Mouse (Mus musculus) splenic B cell, adult 2 months (primary cell): Measurements from ENCODE around the gene Gng10.
A peak's percentile ranks its signal among the peaks of the same experiment; 100 is the strongest.

Experiments
- DNase-seq: peaks from one replicate; pipeline ENCODE4 v3.0.0-alpha.2; 2011; ENCODE audit warnings: low read depth, low spot score
- H3K27me3 ChIP-seq: 2 replicates; pipeline ENCODE4 v1.6.1; 2012; ENCODE audit warnings: mild to moderate bottlenecking, low read length, moderate library complexity, mixed read lengths; ENCODE audit not compliant: control insufficient read depth, poor library complexity, insufficient read depth, severe bottlenecking
- H3K36me3 ChIP-seq: 2 replicates; pipeline ENCODE4 v1.6.1; 2012; ENCODE audit warnings: mild to moderate bottlenecking, low read length, moderate library complexity, mixed read lengths; ENCODE audit not compliant: control insufficient read depth, poor library complexity, insufficient read depth, severe bottlenecking

Gng10 gene

GRCm38 (mm10) chr4:59003806-59004200 is 31.1 kb upstream of the Gng10 start:
- H3K27me3 ChIP-seq: no peaks in the 10 kb centered on the region
- DNase-seq: no peak
- no peaks in the 10 kb centered on the region for H3K36me3 ChIP-seq

GRCm38 (mm10) chr4:59006211-59006610 is 28.7 kb upstream of the Gng10 start:
- Histone ChIP-seq H3K36me3 (no peaks in the 10 kb centered on the region), H3K27me3 (no peaks in the 10 kb centered on the region; the same call in 1 of the 2 replicates)
- no peak for DNase-seq

GRCm38 (mm10) chr4:59007016-59007415 is 27.9 kb upstream of the Gng10 start:
- DNase-seq: no peak
- Histone ChIP-seq H3K27me3 (no peaks in the 10 kb centered on the region; the same call in 1 of the 2 replicates), H3K36me3 (no peaks in the 10 kb centered on the region)

- no peaks in the 10 kb centered on the region; the same call in 1 of the 2 replicates for H3K27me3 ChIP-seq
- DNase-seq: no peak
Measured at GRCm38 (mm10) chr4:59007974-59008373, 26.9 kb upstream of the Gng10 start.

GRCm38 (mm10) chr4:59009186-59009585 is 25.7 kb upstream of the Gng10 start:
- peak; percentile 62 for DNase-seq
- Histone ChIP-seq H3K27me3 (no peaks in the 10 kb centered on the region; the same call in none of the 2 replicates), H3K36me3 (no peaks in the 10 kb centered on the region; the same call in 1 of the 2 replicates)

More at GRCm38 (mm10) chr4:59007974-59008373, 26.9 kb upstream of the Gng10 start:
- no peaks in the 10 kb centered on the region for H3K36me3 ChIP-seq

- peak; percentile 34 for DNase-seq
Measured at GRCm38 (mm10) chr4:59009696-59010095, 25.2 kb upstream of the Gng10 start.

GRCm38 (mm10) chr4:59011446-59011845 is 23.4 kb upstream of the Gng10 start:
- no peaks in the 10 kb centered on the region; the same call in 1 of the 2 replicates for H3K36me3 ChIP-seq
- H3K27me3 ChIP-seq: no peaks in the 10 kb centered on the region; the same call in none of the 2 replicates
- no peak for DNase-seq

More at GRCm38 (mm10) chr4:59009696-59010095, 25.2 kb upstream of the Gng10 start:
- no peaks in the 10 kb centered on the region; the same call in none of the 2 replicates for H3K27me3 ChIP-seq
- H3K36me3 ChIP-seq: no peaks in the 10 kb centered on the region; the same call in 1 of the 2 replicates

- DNase-seq: no peak
- no peaks in the 10 kb centered on the region; the same call in none of the 2 replicates for H3K27me3 ChIP-seq
- peaks cover 2% of the 10 kb centered on the region for H3K36me3 ChIP-seq
Measured at GRCm38 (mm10) chr4:59015181-59015580, 19.7 kb upstream of the Gng10 start.

- no peak for DNase-seq
Measured at GRCm38 (mm10) chr4:59016922-59017321, 18.0 kb upstream of the Gng10 start.

GRCm38 (mm10) chr4:59034325-59034917 is 467 bp upstream of the Gng10 start:
- peak; percentile 9 for DNase-seq
- Histone ChIP-seq H3K36me3 (peaks cover 1% of the 10 kb centered on the region; the same call in 1 of the 2 replicates), H3K27me3 (no peaks in the 10 kb centered on the region)

More at GRCm38 (mm10) chr4:59016922-59017321, 18.0 kb upstream of the Gng10 start:
- no peaks in the 10 kb centered on the region; the same call in 1 of the 2 replicates for H3K27me3 ChIP-seq
- H3K36me3 ChIP-seq: peaks cover 4% of the 10 kb centered on the region

GRCm38 (mm10) chr4:59035786-59036350 is 980 bp downstream of the Gng10 start:
- Histone ChIP-seq H3K27me3 (no peaks in the 10 kb centered on the region), H3K36me3 (peaks cover 1% of the 10 kb centered on the region; the same call in 1 of the 2 replicates)
- no peak for DNase-seq

GRCm38 (mm10) chr4:59036490-59037127 is 1.7 kb downstream of the Gng10 start:
- DNase-seq: peak; percentile 87
- Histone ChIP-seq H3K27me3 (no peaks in the 10 kb centered on the region), H3K36me3 (peaks cover 1% of the 10 kb centered on the region; the same call in 1 of the 2 replicates)

- Histone ChIP-seq H3K36me3 (peaks cover 3% of the 10 kb centered on the region; the same call in 1 of the 2 replicates), H3K27me3 (no peaks in the 10 kb centered on the region)
- DNase-seq: no peak
Measured at GRCm38 (mm10) chr4:59037525-59037924, 2.6 kb downstream of the Gng10 start.

GRCm38 (mm10) chr4:59040397-59041287 is 5.8 kb downstream of the Gng10 start:
- peak; percentile 54 for DNase-seq
- no peaks in the 10 kb centered on the region for H3K27me3 ChIP-seq
- peaks cover 3% of the 10 kb centered on the region; the same call in 1 of the 2 replicates for H3K36me3 ChIP-seq
